Comparison of ENCODE assay signal across 8 mouse cellular contexts in genomic region chr3:121262521-121263204, GRCm38 (mm10). TPM values are rescaled to one million over a fixed set of nuclear protein-coding genes. Genes with fewer than 3 reads are reported as not detected.
DNase-seq lines count a peak whose midpoint lies in the region; ATAC-seq and TF ChIP-seq lines count a peak whose summit lies in the region.

No protein-coding gene starts in this region.

- peak; percentile 92 for ATAC-seq in forebrain, embryonic 11.5 days (replicated peaks; ENCODE audit: low FRiP score)

- no peak for TF ChIP-seq CTCF in brain, embryonic 14.5 days (IDR thresholded peaks at IDR 0.05; ENCODE audit: borderline replicate concordance, extremely low read depth, insufficient read depth, insufficient read length)

- WGBS in forebrain, embryonic 11.5 days, result under 1% methylated on average over 85 of the region's 97 CpGs

- DNase-seq in Muller cell, postnatal 12 days (ENCODE audit: inconsistent ontology term), result peak; percentile 83
- peak; percentile 72 for DNase-seq in brain, embryonic 14.5 days (ENCODE audit: low read depth)
- DNase-seq in forebrain, embryonic 11.5 days (ENCODE audit: low spot score), result peak; percentile 84
- DNase-seq in heart, postnatal 14 days, result peak; percentile 70 to 76
- peak; percentile 36 to 47 for DNase-seq in left cerebral cortex, adult 8-10 months (ENCODE audit: low spot score in 2 of 2)
- DNase-seq in lung, postnatal 4 days, result peak; percentile 66 to 79
- DNase-seq in retina, postnatal 1 day, result peak; percentile 83
- peak; percentile 60 for DNase-seq in urinary bladder, postnatal 25 days (ENCODE audit: low spot score)

- H3K9ac ChIP-seq in forebrain, embryonic 11.5 days (ENCODE audit: low read length), result peak overlapping the region; percentile 72

- peaks cover 20% of the 10 kb centered on the region for H3K27me3 ChIP-seq in forebrain, embryonic 11.5 days (ENCODE audit: control insufficient read depth, insufficient read depth, low read length)

- no peaks in the 10 kb centered on the region for H3K9me3 ChIP-seq in forebrain, embryonic 11.5 days (ENCODE audit: control insufficient read depth, low read length)

- peak overlapping the region; percentile 100 for H3K4me2 ChIP-seq in forebrain, embryonic 11.5 days (ENCODE audit: low read depth, low read length, severe bottlenecking)

- no peak overlapping the region for H3K27ac ChIP-seq in forebrain, embryonic 11.5 days (ENCODE audit: low read depth, low read length)

- intact Hi-C loops in heart, postnatal 14 days (cut with DNase I), result no loop called here

- H3K4me3 ChIP-seq in forebrain, embryonic 11.5 days (ENCODE audit: low read depth, low read length), result peak overlapping the region; percentile 78

- 0 out of 2 replicates have a peak, but pooled peaks cover 2% of the 10 kb centered on the region for H3K4me1 ChIP-seq in forebrain, embryonic 11.5 days (replicated peaks; ENCODE audit: control insufficient read depth, insufficient read depth, low read length)

- TF ChIP-seq POLR2A in brain, embryonic 14.5 days (IDR thresholded peaks at IDR 0.05; ENCODE audit: borderline replicate concordance, extremely low read depth, insufficient read depth, insufficient read length, poor library complexity, severe bottlenecking), result peak; percentile 22; the same call in 1 of the 2 replicates

- no peaks in the 10 kb centered on the region for H3K36me3 ChIP-seq in forebrain, embryonic 11.5 days (ENCODE audit: control insufficient read depth, insufficient read depth, low read length)

RNA-seq across cellular contexts. Expression of gene Tmem56, which starts 20.2 kb away (rescaled TPM):
- 2.3 and 2.5 TPM in 2 replicates for polyA plus RNA-seq in brain, embryonic 14.5 days (2012; rRNA removed)
- 2.1 and 3.1 TPM in 2 replicates for polyA plus RNA-seq in forebrain, embryonic 11.5 days (2014; fragmentation: Nextera tagmentation; extraction: Ambion mirVana)
- total RNA-seq in heart, postnatal 14 days (2021), result 1 to 10 TPM in 1 of 2 experiments, under 1 TPM in 1; 1.00 to 1.4 TPM
- 10 to 100 TPM; 35.0 to 49.8 (median 43.9) TPM for total RNA-seq in left cerebral cortex, adult 8-10 months (2022)

RNA-seq across cellular contexts. Expression of gene Alg14, which starts 28.9 kb away (rescaled TPM):
- polyA plus RNA-seq in brain, embryonic 14.5 days (2012; rRNA removed), result 16.0 and 16.9 TPM in 2 replicates
- 28.9 and 30.2 TPM in 2 replicates for polyA plus RNA-seq in forebrain, embryonic 11.5 days (2014; fragmentation: Nextera tagmentation; extraction: Ambion mirVana)
- total RNA-seq in heart, postnatal 14 days (2021), result 10 to 100 TPM; 14.4 to 15.1 TPM
- total RNA-seq in left cerebral cortex, adult 8-10 months (2022), result 10 to 100 TPM; 11.7 to 16.2 (median 14.8) TPM

Comparison
In these comparisons a context has a peak if more than half of its experiments do, and no peak if none do; other contexts are left out.
1. RNA of gene Tmem56, which starts 20.2 kb away (total RNA-seq): 35.0 to 49.8 TPM in left cerebral cortex, adult 8-10 months; 1.00 to 1.4 TPM in heart, postnatal 14 days; every median in the first group is over 10 times any median in the second.
2. Peak in every context shown above with its lines, with median percentiles within 50 percentile points of each other: DNase-seq.